Mouse (Mus musculus) kidney, embryonic 15.5 days (tissue): ENCODE data around the gene Plk5. TPM values are rescaled to one million over a fixed set of nuclear protein-coding genes. Genes with fewer than 3 reads are reported as not detected.

ENCODE experiments used
- ATAC-seq: fragments of 200-750 bp; cut with Nextera tagmentation; replicated peaks from 2 replicates; pipeline ENCODE4 v1.8.0; 2017; ENCODE audit warnings: moderate TSS enrichment; ENCODE audit not compliant: low FRiP score
- H3K27ac ChIP-seq: fragments of 300-500 bp; sonication (generic); 2 replicates; pipeline ENCODE4 v1.5.1; 2015; ENCODE audit warnings: mild to moderate bottlenecking, inconsistent platforms
- H3K27me3 ChIP-seq: fragments of 300-500 bp; sonication (generic); 2 replicates; pipeline ENCODE4 v1.6.1; 2015; ENCODE audit warnings: inconsistent platforms
- H3K36me3 ChIP-seq: fragments of 300-500 bp; sonication (generic); 2 replicates; pipeline ENCODE4 v1.6.1; 2015; ENCODE audit warnings: inconsistent platforms
- H3K4me1 ChIP-seq: fragments of 300-500 bp; sonication (generic); 2 replicates; pipeline ENCODE4 v1.6.1; 2015; ENCODE audit warnings: inconsistent platforms
- H3K4me2 ChIP-seq: fragments of 300-500 bp; sonication (generic); 2 replicates; pipeline ENCODE4 v1.6.1; 2015; ENCODE audit warnings: moderate library complexity, mild to moderate bottlenecking, inconsistent platforms
- H3K4me3 ChIP-seq: fragments of 300-500 bp; sonication (generic); replicated peaks from 2 replicates; pipeline ENCODE4 v1.5.1; 2015; ENCODE audit warnings: mild to moderate bottlenecking, inconsistent platforms
- H3K9ac ChIP-seq: fragments of 300-500 bp; sonication (generic); 2 replicates; pipeline ENCODE4 v1.6.1; 2015; ENCODE audit warnings: mild to moderate bottlenecking, inconsistent platforms
- H3K9me3 ChIP-seq: fragments of 300-500 bp; sonication (generic); replicated peaks from 2 replicates; pipeline ENCODE4 v1.6.1; 2016; ENCODE audit warnings: inconsistent platforms
- WGBS: fragments of 180-500 bp; shearing (Covaris S2); methylation state at CpG from one replicate; pipeline ENCODE4 v1.1.7; 2015; ENCODE audit warnings: mixed read lengths; 5-methylcytosine and 5-hydroxymethylcytosine counted together
- polyA plus RNA-seq: library from polyadenylated mRNA; unstranded; fragments of >200 nt; fragmentation: Nextera tagmentation; extraction: Ambion mirVana; gene quantifications from 2 replicates; pipeline ENCODE4 v1.2.1, GENCODE M21; 2015

Plk5 gene
- polyA plus RNA-seq, 1 experiment from 2014 or later: 0.70 TPM

GRCm38 (mm10) chr10:80367954-80368353, 11.7 kb downstream of the Plk5 start:
- H3K9me3 ChIP-seq: 0 out of 2 replicates have a peak, but pooled peaks cover 3% of the 10 kb centered on the region
- H3K36me3 ChIP-seq: no peaks in the 10 kb centered on the region
- no peak overlapping the region for H3K4me2 ChIP-seq
- WGBS: 49% methylated on average over 5 of the region's 5 CpGs
- no peak overlapping the region for H3K4me3 ChIP-seq
- peaks cover 24% of the 10 kb centered on the region for H3K4me1 ChIP-seq
- no peak for ATAC-seq
- H3K27me3 ChIP-seq: peaks cover 15% of the 10 kb centered on the region
- H3K9ac ChIP-seq: no peak overlapping the region
- H3K27ac ChIP-seq: no peak overlapping the region

DNA sequence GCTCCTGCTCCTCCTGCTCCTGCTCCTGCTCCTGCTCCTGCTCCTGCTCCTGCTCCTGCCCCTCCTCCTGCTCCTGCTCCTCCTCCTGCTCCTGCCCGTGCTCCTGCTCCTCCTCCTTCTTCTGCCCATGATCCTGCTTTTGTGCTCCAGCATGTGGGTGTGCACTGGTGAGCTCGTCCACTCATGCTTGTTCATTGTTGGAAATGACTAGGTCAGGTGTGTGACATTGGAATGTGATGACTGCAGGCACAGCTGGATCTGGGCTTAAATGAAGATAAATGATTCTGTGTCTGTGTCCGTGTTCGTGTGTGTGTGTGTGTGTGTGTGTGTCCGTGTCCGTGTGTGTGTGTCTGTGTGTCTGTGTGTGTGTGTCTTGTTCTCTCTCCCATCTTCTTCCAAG, 12.1 kb downstream of the Plk5 start:
- WGBS: 92% methylated on average over 6 of the region's 6 CpGs
- H3K9ac ChIP-seq: no peak overlapping the region
- no peak overlapping the region for H3K27ac ChIP-seq
- H3K4me1 ChIP-seq: peaks cover 24% of the 10 kb centered on the region
- H3K27me3 ChIP-seq: peaks cover 14% of the 10 kb centered on the region
- 0 out of 2 replicates have a peak, but pooled peaks cover 3% of the 10 kb centered on the region for H3K9me3 ChIP-seq
- no peak for ATAC-seq
- no peaks in the 10 kb centered on the region for H3K36me3 ChIP-seq
- no peak overlapping the region for H3K4me3 ChIP-seq
- no peak overlapping the region for H3K4me2 ChIP-seq

- 77% methylated on average over 21 of the region's 21 CpGs for WGBS
- no peak for ATAC-seq
Measured at GRCm38 (mm10) chr10:80369995-80370747, 13.9 kb downstream of the Plk5 start.

GRCm38 (mm10) chr10:80371411-80371966, 15.2 kb downstream of the Plk5 start:
- Histone ChIP-seq H3K27ac (peak overlapping the region; percentile 58), H3K4me3 (peak overlapping the region; percentile 41), H3K36me3 (no peaks in the 10 kb centered on the region), H3K9me3 (0 out of 2 replicates have a peak, but pooled peaks cover 3% of the 10 kb centered on the region), H3K9ac (no peak overlapping the region), H3K4me1 (peaks cover 20% of the 10 kb centered on the region), H3K4me2 (peak overlapping the region; percentile 49), H3K27me3 (no peaks in the 10 kb centered on the region)
- peak; percentile 86 for ATAC-seq
- 4% methylated on average over 12 of the region's 12 CpGs for WGBS

More at GRCm38 (mm10) chr10:80369995-80370747, 13.9 kb downstream of the Plk5 start:
- Histone ChIP-seq H3K4me2 (no peak overlapping the region), H3K36me3 (no peaks in the 10 kb centered on the region), H3K27me3 (0 out of 2 replicates have a peak, but pooled peaks cover under 1% of the 10 kb centered on the region), H3K9ac (no peak overlapping the region), H3K4me3 (no peak overlapping the region), H3K27ac (no peak overlapping the region), H3K4me1 (peaks cover 20% of the 10 kb centered on the region), H3K9me3 (0 out of 2 replicates have a peak, but pooled peaks cover 3% of the 10 kb centered on the region)

DNA sequence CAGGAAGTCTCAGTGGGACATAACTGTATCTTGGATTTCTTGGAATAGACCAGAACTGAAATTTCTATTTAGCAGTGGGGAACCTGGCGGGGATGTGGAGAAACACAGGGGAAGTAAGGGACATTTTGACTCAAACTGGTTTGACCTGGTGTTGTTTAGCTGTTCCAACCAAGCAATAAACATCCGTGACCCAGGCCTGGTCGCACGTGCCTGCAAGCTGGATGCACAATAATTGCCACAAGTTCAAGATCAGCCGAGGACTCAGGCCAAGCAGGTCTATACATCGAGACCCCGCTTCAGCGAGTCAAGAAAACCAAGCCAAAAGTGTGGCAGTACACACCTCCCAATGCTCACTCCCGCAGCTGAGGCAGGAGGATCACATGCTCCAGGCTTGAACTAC, 15.7 kb downstream of the Plk5 start:
- H3K4me2 ChIP-seq: peak overlapping the region; percentile 49
- WGBS: 46% methylated on average over 9 of the region's 9 CpGs
- H3K4me3 ChIP-seq: peak overlapping the region; percentile 41
- H3K27ac ChIP-seq: peak overlapping the region; percentile 58
- H3K9ac ChIP-seq: no peak overlapping the region
- no peaks in the 10 kb centered on the region for H3K27me3 ChIP-seq
- 0 out of 2 replicates have a peak, but pooled peaks cover 3% of the 10 kb centered on the region for H3K9me3 ChIP-seq
- no peak for ATAC-seq
- H3K36me3 ChIP-seq: no peaks in the 10 kb centered on the region
- peaks cover 20% of the 10 kb centered on the region for H3K4me1 ChIP-seq

DNA sequence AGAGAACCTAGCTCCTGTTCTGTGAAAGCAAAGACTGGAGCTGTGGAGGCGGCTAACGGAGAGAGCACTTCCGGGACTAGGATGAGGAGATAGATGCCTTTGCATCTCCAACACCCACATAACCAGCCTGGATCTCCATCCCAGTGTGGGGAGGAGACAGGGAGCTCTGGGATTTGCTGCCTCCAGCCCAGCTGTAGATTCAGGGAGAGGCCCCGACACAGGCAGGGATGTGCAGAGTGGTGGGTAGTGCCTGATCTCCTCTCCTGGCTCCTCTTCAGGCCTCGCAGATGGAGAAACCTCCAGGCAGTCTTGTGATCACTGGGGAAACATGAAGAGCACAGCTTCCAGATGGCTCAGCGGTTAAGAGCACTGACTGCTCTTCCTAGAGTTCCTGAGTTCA, 16.4 kb downstream of the Plk5 start:
- Histone ChIP-seq H3K4me2 (no peak overlapping the region), H3K27ac (no peak overlapping the region), H3K27me3 (no peaks in the 10 kb centered on the region), H3K36me3 (no peaks in the 10 kb centered on the region), H3K9me3 (0 out of 2 replicates have a peak, but pooled peaks cover 3% of the 10 kb centered on the region), H3K9ac (no peak overlapping the region), H3K4me3 (no peak overlapping the region), H3K4me1 (peaks cover 17% of the 10 kb centered on the region)
- ATAC-seq: no peak
- 81% methylated on average over 6 of the region's 6 CpGs for WGBS

GRCm38 (mm10) chr10:80374063-80374462, 17.8 kb downstream of the Plk5 start:
- 22% methylated on average over 6 of the region's 6 CpGs for WGBS
- ATAC-seq: no peak
- Histone ChIP-seq H3K36me3 (no peaks in the 10 kb centered on the region), H3K4me2 (no peak overlapping the region), H3K9me3 (no peaks in the 10 kb centered on the region), H3K27me3 (no peaks in the 10 kb centered on the region), H3K9ac (no peak overlapping the region), H3K27ac (no peak overlapping the region), H3K4me3 (no peak overlapping the region), H3K4me1 (peaks cover 16% of the 10 kb centered on the region)

- peaks cover 20% of the 10 kb centered on the region for H3K4me1 ChIP-seq
- H3K4me3 ChIP-seq: no peak overlapping the region
- no peak overlapping the region for H3K4me2 ChIP-seq
- ATAC-seq: 0 out of 2 replicates have a peak, but pooled peaks have one; percentile 40
- no peak overlapping the region for H3K9ac ChIP-seq
- H3K27me3 ChIP-seq: no peaks in the 10 kb centered on the region
- WGBS: 2% methylated on average over 7 of the region's 7 CpGs
- H3K36me3 ChIP-seq: peaks cover 18% of the 10 kb centered on the region
- no peaks in the 10 kb centered on the region for H3K9me3 ChIP-seq
- no peak overlapping the region for H3K27ac ChIP-seq
Measured at GRCm38 (mm10) chr10:80376160-80376559, 19.9 kb downstream of the Plk5 start.

DNA sequence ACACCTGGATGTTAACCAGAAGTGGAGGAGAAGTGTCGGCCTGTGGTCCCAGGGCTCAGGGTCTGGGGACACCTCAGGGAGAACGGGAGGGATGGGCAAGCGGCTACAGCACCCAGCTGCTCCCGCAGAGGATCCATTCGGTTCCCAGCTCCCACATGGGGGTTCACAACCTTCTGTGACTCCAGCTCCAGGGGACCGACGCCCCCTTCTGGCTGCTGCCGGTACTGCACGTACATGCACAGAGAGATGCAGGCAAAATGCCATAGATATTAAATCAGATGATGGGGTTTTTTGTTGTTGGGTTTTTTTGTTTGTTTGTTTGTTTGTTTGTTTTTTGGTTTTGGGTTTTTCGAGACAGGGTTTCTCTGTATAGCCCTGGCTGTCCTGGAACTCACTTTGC, 21.5 kb downstream of the Plk5 start:
- WGBS: 54% methylated on average over 10 of the region's 10 CpGs
- peaks cover 14% of the 10 kb centered on the region for H3K4me1 ChIP-seq
- no peak for ATAC-seq

GRCm38 (mm10) chr10:80382641-80383365, 26.5 kb downstream of the Plk5 start:
- WGBS: 79% methylated on average over 7 of the region's 7 CpGs
- H3K9ac ChIP-seq: no peak overlapping the region
- peaks cover 49% of the 10 kb centered on the region for H3K4me1 ChIP-seq
- H3K4me3 ChIP-seq: no peak overlapping the region
- H3K27me3 ChIP-seq: no peaks in the 10 kb centered on the region
- H3K36me3 ChIP-seq: peaks cover 55% of the 10 kb centered on the region
- no peak for ATAC-seq
- no peak overlapping the region for H3K4me2 ChIP-seq
- H3K27ac ChIP-seq: no peak overlapping the region
- H3K9me3 ChIP-seq: no peaks in the 10 kb centered on the region

More for the DNA sequence above, 21.5 kb downstream of the Plk5 start:
- H3K36me3 ChIP-seq: peaks cover 34% of the 10 kb centered on the region
- H3K9me3 ChIP-seq: no peaks in the 10 kb centered on the region
- no peaks in the 10 kb centered on the region for H3K27me3 ChIP-seq
- H3K4me2 ChIP-seq: no peak overlapping the region
- H3K9ac ChIP-seq: no peak overlapping the region
- H3K4me3 ChIP-seq: no peak overlapping the region
- no peak overlapping the region for H3K27ac ChIP-seq

- Histone ChIP-seq H3K27me3 (no peaks in the 10 kb centered on the region), H3K4me3 (no peak overlapping the region), H3K4me2 (peak overlapping the region; percentile 8; the same call in 1 of the 2 replicates), H3K4me1 (peaks cover 56% of the 10 kb centered on the region), H3K27ac (no peak overlapping the region), H3K36me3 (peaks cover 55% of the 10 kb centered on the region), H3K9ac (no peak overlapping the region; the same call in 1 of the 2 replicates), H3K9me3 (no peaks in the 10 kb centered on the region)
- WGBS: 54% methylated on average over 4 of the region's 4 CpGs
- ATAC-seq: no peak
Measured at GRCm38 (mm10) chr10:80383431-80383830, 27.2 kb downstream of the Plk5 start.
